Mouse (Mus musculus): ENCODE measurements at regions not wholly inside any gene's neighbourhood (a gene's known extent, or its start where the extent isn't known, plus 50 kb on each side); places are given as distances from the start of the nearest gene placed in this dataset.
A peak's percentile ranks its signal among the peaks of the same experiment; 100 is the strongest.

- no peak for TF ChIP-seq POLR2A (IDR thresholded peaks at IDR 0.05; ENCODE audit: borderline replicate concordance, low read depth, low read length)
- TF ChIP-seq CTCF (IDR thresholded peaks at IDR 0.05; ENCODE audit: low read depth, low read length) = 0 out of 2 replicates have a peak, but pooled peaks have one; percentile 24
Measured at GRCm38 (mm10) chr16:76129982-76130381, 107.9 kb upstream of the Samsn1 start.
